Mouse (Mus musculus): Measurements from ENCODE around the gene Zfp638. TPM values are rescaled to one million over a fixed set of nuclear protein-coding genes. Genes with fewer than 3 reads are reported as not detected.
"Not testable (repeated sequence)": the region's sequence is repeated elsewhere in the genome, so short reads cannot be mapped to it uniquely, and the experiment has no call there.

Zfp638 gene
- polyA plus RNA-seq, 1 experiment: 12.6 TPM

DNA sequence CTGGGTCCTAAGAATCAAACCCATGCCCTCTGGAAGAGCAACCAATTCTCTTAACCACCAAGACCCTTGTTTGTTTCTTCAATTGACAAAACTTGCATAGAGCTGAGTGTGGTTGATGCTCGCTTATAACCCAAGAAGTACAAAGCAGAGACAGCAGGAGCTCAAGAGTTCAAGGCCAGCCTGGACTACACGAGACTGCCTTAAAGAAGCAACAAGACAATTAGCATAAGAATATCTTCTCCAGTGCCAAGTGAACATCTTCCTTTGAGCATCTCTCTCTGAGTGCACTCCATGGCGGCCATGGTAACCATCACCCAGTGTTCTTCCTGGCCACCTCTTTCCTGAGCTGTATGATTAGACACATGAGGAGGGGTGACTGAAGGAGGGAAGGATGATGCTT lies 158.7 kb downstream of the Zfp638 start:
- Histone ChIP-seq H3K4me3 (ENCODE audit: control insufficient read depth, low read depth, low read length) (no peak overlapping the region), H3K4me1 (ENCODE audit: control insufficient read depth, insufficient read depth, low read length) (no peaks in the 10 kb centered on the region), H3K27ac (ENCODE audit: control insufficient read depth, insufficient read depth, low read depth, low read length) (no peak overlapping the region), H3K36me3 (ENCODE audit: control insufficient read depth, insufficient read depth, low read length) (no peaks in the 10 kb centered on the region), H3K27me3 (ENCODE audit: control insufficient read depth, insufficient read depth, low read length) (no peaks in the 10 kb centered on the region)
- TF ChIP-seq CTCF (IDR thresholded peaks at IDR 0.05; ENCODE audit: control insufficient read depth, insufficient read depth, insufficient replicate concordance, low read depth, low read length) (no peak), POLR2A (IDR thresholded peaks at IDR 0.05; ENCODE audit: control insufficient read depth, low read depth, low read length) (no peak)

DNA sequence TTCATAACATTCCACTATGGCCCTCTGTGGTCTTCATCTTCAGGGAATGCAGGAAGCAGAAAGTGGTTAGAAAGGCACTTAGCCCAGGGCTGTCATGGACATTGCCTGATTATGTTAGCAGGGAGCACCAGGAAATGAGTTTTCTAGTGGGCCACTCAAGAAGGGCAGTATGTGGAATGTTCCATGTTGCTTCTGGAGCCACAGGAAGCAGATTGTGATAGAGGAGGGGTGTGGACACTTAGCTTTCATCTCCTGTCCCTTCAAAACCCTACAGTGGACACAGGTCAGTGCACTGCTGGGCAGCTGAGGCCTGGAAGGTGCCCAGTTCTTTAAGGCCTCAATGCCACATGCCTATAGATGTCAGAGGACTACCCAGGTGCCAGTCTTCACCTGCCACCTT lies 161.9 kb downstream of the Zfp638 start:
- H3K4me1 ChIP-seq (ENCODE audit: control insufficient read depth, insufficient read depth, low read length): no peaks in the 10 kb centered on the region
- TF ChIP-seq CTCF (IDR thresholded peaks at IDR 0.05; ENCODE audit: control insufficient read depth, insufficient read depth, insufficient replicate concordance, low read depth, low read length): no peak
- no peak for TF ChIP-seq POLR2A (IDR thresholded peaks at IDR 0.05; ENCODE audit: control insufficient read depth, low read depth, low read length)
- no peak overlapping the region for H3K4me3 ChIP-seq (ENCODE audit: control insufficient read depth, low read depth, low read length)
- H3K27me3 ChIP-seq (ENCODE audit: control insufficient read depth, insufficient read depth, low read length): no peaks in the 10 kb centered on the region
- no peaks in the 10 kb centered on the region for H3K36me3 ChIP-seq (ENCODE audit: control insufficient read depth, insufficient read depth, low read length)
- H3K27ac ChIP-seq (ENCODE audit: control insufficient read depth, insufficient read depth, low read depth, low read length): no peak overlapping the region

DNA sequence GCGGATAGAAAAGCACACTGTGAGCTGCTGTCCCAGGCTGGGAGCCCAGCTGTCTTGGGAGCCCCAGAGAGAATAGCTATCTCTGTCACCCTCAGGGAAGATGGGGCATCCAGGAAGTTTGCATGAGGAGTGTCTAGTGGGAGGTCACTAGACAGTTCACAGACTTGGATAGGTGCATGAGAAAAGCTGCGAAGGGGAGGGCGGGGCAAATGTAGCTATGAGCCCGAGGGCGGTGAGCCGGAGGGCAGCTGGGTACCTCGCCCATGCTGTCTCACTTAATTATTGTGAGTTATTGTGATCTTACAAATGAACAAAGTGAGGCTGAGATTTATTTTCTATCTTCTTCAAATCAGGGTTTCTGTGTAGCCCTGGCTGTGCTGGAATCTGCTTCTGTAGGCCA lies 162.9 kb downstream of the Zfp638 start:
- no peak overlapping the region for H3K4me3 ChIP-seq (ENCODE audit: control insufficient read depth, low read depth, low read length)
- H3K4me1 ChIP-seq (ENCODE audit: control insufficient read depth, insufficient read depth, low read length): no peaks in the 10 kb centered on the region
- H3K27ac ChIP-seq (ENCODE audit: control insufficient read depth, insufficient read depth, low read depth, low read length): no peak overlapping the region
- H3K36me3 ChIP-seq (ENCODE audit: control insufficient read depth, insufficient read depth, low read length): no peaks in the 10 kb centered on the region
- no peaks in the 10 kb centered on the region for H3K27me3 ChIP-seq (ENCODE audit: control insufficient read depth, insufficient read depth, low read length)
- TF ChIP-seq CTCF (IDR thresholded peaks at IDR 0.05; ENCODE audit: control insufficient read depth, insufficient read depth, insufficient replicate concordance, low read depth, low read length) (no peak), POLR2A (IDR thresholded peaks at IDR 0.05; ENCODE audit: control insufficient read depth, low read depth, low read length) (no peak)

DNA sequence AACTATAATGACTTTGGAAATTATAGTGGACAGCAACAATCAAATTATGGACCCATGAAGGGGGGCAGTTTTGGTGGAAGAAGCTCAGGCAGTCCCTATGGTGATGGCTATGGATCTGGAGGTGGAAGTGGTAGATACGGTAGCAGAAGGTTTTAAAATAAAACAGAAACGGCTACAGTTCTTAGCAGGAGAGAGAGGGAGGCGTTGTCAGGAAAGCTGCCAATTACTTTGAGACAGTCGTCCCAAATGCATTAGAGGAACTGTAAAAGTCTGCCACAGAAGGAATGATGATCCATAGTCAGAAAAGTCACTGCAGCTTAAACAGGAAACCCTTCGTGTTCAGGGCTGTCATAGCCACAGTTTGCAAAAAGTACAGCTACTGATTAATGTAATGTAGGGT lies 165.6 kb downstream of the Zfp638 start:
- not testable (repeated sequence) for H3K27me3 ChIP-seq (ENCODE audit: control insufficient read depth, insufficient read depth, low read length); H3K36me3 ChIP-seq (ENCODE audit: control insufficient read depth, insufficient read depth, low read length); H3K27ac ChIP-seq (ENCODE audit: control insufficient read depth, insufficient read depth, low read depth, low read length); H3K4me1 ChIP-seq (ENCODE audit: control insufficient read depth, insufficient read depth, low read length); H3K4me3 ChIP-seq (ENCODE audit: control insufficient read depth, low read depth, low read length)

Other genes with a start within 250 kb of the Zfp638 start
- gene Clec4f, start 210.9 kb upstream of the Zfp638 start, polyA plus RNA-seq (2012; rRNA removed): 0.14 TPM in 1 of 2 replicates, not detected in the other
- not detected in 2 replicates for gene Cd207, start 189.3 kb upstream of the Zfp638 start, polyA plus RNA-seq (2012; rRNA removed)
- 2.1 TPM in 2 replicates for gene Vax2, start 155.8 kb upstream of the Zfp638 start, polyA plus RNA-seq (2012; rRNA removed)
- gene Atp6v1b1, start 124.1 kb upstream of the Zfp638 start, polyA plus RNA-seq (2012; rRNA removed): 12.4 and 17.2 TPM in 2 replicates
- 90.8 and 94.2 TPM in 2 replicates for gene Ankrd53, start 104.5 kb upstream of the Zfp638 start, polyA plus RNA-seq (2012; rRNA removed)
- 95.3 and 97.0 TPM in 2 replicates for gene Tex261, start 91.3 kb upstream of the Zfp638 start, polyA plus RNA-seq (2012; rRNA removed)
- gene Nagk, start 72.1 kb upstream of the Zfp638 start, polyA plus RNA-seq (2012; rRNA removed): 56.2 and 57.9 TPM in 2 replicates
- 54.0 and 54.4 TPM in 2 replicates for gene Paip2b, start 35.4 kb upstream of the Zfp638 start, polyA plus RNA-seq (2012; rRNA removed)
- gene Dysf, start 141.5 kb downstream of the Zfp638 start, polyA plus RNA-seq (2012; rRNA removed): 1.7 and 2.1 TPM in 2 replicates